Mouse (Mus musculus) frontal cortex, postnatal 36 days (tissue): ENCODE measurements around the gene Gpn3.
"Not testable (repeated sequence)": the region's sequence is repeated elsewhere in the genome, so short reads cannot be mapped to it uniquely, and the experiment has no call there.

Experiments
- DNase-seq, 2 experiments: peaks; one replicate each; pipeline ENCODE4 v3.0.0; 2022; ENCODE audit warnings: low spot score in 2 of 2

Gene Gpn3

GRCm38 (mm10) chr5:122390671-122391070 lies 19.0 kb downstream of the Gpn3 start:
- no peak for DNase-seq

GRCm38 (mm10) chr5:122391178-122391785 lies 19.6 kb downstream of the Gpn3 start:
- DNase-seq, result no peak

- peak; percentile 90 to 93 for DNase-seq
Observed at GRCm38 (mm10) chr5:122391786-122392180, 20.1 kb downstream of the Gpn3 start, which contains the start of gene Arpc3. Gene Arpc3 (plus strand): TSS chr5:122391878.

- DNase-seq, result peak; percentile 35 to 41
Observed at GRCm38 (mm10) chr5:122392227-122393004, 20.7 kb downstream of the Gpn3 start.

GRCm38 (mm10) chr5:122393887-122394286 lies 22.2 kb downstream of the Gpn3 start:
- peak; percentile 62 to 73 for DNase-seq

GRCm38 (mm10) chr5:122396791-122397190 lies 25.1 kb downstream of the Gpn3 start:
- DNase-seq, result no peak

- no peak for DNase-seq
Observed at GRCm38 (mm10) chr5:122397495-122397894, 25.8 kb downstream of the Gpn3 start.

GRCm38 (mm10) chr5:122399871-122400270 lies 28.2 kb downstream of the Gpn3 start:
- no peak for DNase-seq

- DNase-seq, result peak; percentile 40 to 55
Observed at GRCm38 (mm10) chr5:122400628-122401302, 29.1 kb downstream of the Gpn3 start.

- DNase-seq, result peak; percentile 78 to 80
Observed at GRCm38 (mm10) chr5:122401303-122401640, 29.6 kb downstream of the Gpn3 start.

GRCm38 (mm10) chr5:122402160-122402559 lies 30.5 kb downstream of the Gpn3 start:
- DNase-seq, result no peak

- DNase-seq, result peak; percentile 38 to 80
Observed at GRCm38 (mm10) chr5:122402772-122403171, 31.1 kb downstream of the Gpn3 start.

- no peak for DNase-seq
Observed at GRCm38 (mm10) chr5:122403362-122403761, 31.7 kb downstream of the Gpn3 start.

GRCm38 (mm10) chr5:122405537-122405936 lies 33.9 kb downstream of the Gpn3 start:
- no peak for DNase-seq

- DNase-seq, result no peak
Observed at GRCm38 (mm10) chr5:122409692-122410645, 38.3 kb downstream of the Gpn3 start.

GRCm38 (mm10) chr5:122411892-122412291 lies 40.2 kb downstream of the Gpn3 start:
- DNase-seq, result no peak

GRCm38 (mm10) chr5:122412826-122413225 lies 41.1 kb downstream of the Gpn3 start:
- DNase-seq, result no peak

- DNase-seq, result no peak
Observed at GRCm38 (mm10) chr5:122414351-122414750, 42.7 kb downstream of the Gpn3 start.

GRCm38 (mm10) chr5:122415465-122415864 lies 43.8 kb downstream of the Gpn3 start:
- DNase-seq, result no peak

- DNase-seq, result not testable (repeated sequence)
Observed at GRCm38 (mm10) chr5:122420676-122421075, 49.0 kb downstream of the Gpn3 start.

GRCm38 (mm10) chr5:122421271-122422068 lies 49.8 kb downstream of the Gpn3 start, which contains the start of gene Anapc7:
Gene Anapc7 (plus strand): TSS chr5:122421693.
- no peak for DNase-seq
